Mouse (Mus musculus): ENCODE data around the gene Arx. TPM values are rescaled to one million over a fixed set of nuclear protein-coding genes. Genes with fewer than 3 reads are reported as not detected.

The Arx gene
- not detected in 2 replicates for polyA plus RNA-seq (2012; ENCODE audit: insufficient read depth, insufficient read length, low replicate concordance, missing spikeins)

DNA sequence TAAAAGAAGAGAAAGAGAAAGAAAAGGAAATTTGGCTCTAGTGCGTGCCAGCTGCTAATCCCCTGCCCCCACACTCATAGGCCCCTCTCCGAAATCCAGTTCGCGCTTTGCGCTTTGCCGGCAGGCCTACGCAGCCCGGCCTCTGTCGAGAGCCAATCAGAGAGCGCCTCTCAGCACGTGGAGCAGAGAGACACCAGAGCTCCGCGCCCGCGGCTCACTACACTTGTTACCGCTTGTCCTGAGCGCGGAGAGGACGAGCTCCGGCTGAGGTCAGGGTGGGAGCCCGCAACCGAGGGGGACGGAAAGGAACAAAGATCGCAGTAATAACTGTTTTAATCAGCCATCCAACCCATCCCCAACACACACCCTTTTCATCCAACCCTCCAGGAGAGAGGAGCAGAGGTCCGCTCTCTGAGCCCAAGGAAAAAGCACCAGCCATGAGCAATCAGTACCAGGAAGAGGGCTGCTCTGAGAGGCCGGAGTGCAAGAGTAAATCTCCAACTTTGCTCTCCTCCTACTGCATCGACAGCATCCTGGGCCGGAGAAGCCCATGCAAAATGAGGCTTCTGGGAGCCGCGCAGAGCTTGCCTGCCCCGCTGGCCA, at the start of gene Arx:
Arx (plus strand) TSS at position 155 of the 603 bp plus-strand sequence.
- Histone ChIP-seq H3K27ac (ENCODE audit: insufficient read depth, low read depth, low read length) (peak within 1 kb of the TSS; percentile 85), H3K4me3 (ENCODE audit: insufficient read depth, low read depth, low read length) (peak within 1 kb of the TSS; percentile 86), H3K4me1 (ENCODE audit: control insufficient read depth, insufficient read depth, low read length) (peaks cover 6% of the 10 kb centered on the region; the same call in 1 of the 2 replicates)
- 22% methylated on average over 31 of the region's 31 CpGs for WGBS
- TF ChIP-seq POLR2A (IDR thresholded peaks at IDR 0.05; ENCODE audit: insufficient read depth, low read depth, low read length) (peak; percentile 87), CTCF (IDR thresholded peaks at IDR 0.05; ENCODE audit: insufficient read depth, low read depth, low read length) (no peak)

DNA sequence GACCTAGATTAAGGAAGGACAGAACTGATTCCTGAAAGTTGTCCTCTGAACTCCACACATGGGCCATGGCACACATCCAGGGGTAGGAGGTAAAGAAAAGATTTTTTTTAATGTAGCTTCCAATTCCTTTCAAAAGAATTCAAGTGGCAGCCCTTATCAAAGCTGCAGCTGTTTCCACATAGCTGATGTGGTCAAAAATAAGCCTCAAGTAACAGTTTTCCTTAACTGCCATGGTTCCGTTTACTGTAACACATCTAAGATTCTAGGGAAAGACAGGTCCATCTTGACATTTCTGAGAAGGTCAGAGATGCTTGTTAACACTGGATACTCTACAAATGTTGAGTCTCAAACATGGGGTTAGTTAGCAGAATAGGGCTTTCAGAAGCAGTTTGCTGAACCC, 34.9 kb upstream of the Arx start:
- no peak for TF ChIP-seq CTCF (IDR thresholded peaks at IDR 0.05; ENCODE audit: insufficient read depth, low read depth, low read length)
- TF ChIP-seq POLR2A (IDR thresholded peaks at IDR 0.05; ENCODE audit: insufficient read depth, low read depth, low read length), result no peak
- H3K4me1 ChIP-seq (ENCODE audit: control insufficient read depth, insufficient read depth, low read length), result 0 out of 2 replicates have a peak, but pooled peaks cover 2% of the 10 kb centered on the region
- H3K27ac ChIP-seq (ENCODE audit: insufficient read depth, low read depth, low read length), result no peak overlapping the region
- H3K4me3 ChIP-seq (ENCODE audit: insufficient read depth, low read depth, low read length), result no peak overlapping the region
- WGBS, result 76% methylated on average over 1 of the region's 1 CpGs

DNA sequence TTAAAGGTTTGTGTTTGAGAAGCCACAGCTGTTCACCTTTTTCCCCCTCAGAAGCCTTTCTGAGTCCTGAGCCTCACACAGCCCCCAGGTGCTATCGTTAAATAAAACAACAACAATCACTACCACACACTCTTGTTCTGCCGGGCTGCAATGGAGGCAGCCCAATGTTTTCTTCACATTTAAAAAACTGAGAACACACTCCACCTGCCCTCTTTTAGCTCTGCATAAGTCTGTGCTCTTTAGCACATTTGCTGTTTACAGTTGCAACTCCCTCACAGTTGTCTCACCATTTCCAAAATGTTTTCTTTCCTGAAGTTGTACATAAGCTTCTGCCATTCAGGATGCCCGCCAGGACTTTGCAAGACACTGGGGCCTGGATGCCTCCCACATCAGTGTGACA, 10.6 kb upstream of the Arx start:
- Histone ChIP-seq H3K27ac (ENCODE audit: insufficient read depth, low read depth, low read length) (no peak overlapping the region), H3K4me1 (ENCODE audit: control insufficient read depth, insufficient read depth, low read length) (peaks cover 4% of the 10 kb centered on the region), H3K4me3 (ENCODE audit: insufficient read depth, low read depth, low read length) (no peak overlapping the region)
- TF ChIP-seq CTCF (IDR thresholded peaks at IDR 0.05; ENCODE audit: insufficient read depth, low read depth, low read length) (no peak), POLR2A (IDR thresholded peaks at IDR 0.05; ENCODE audit: insufficient read depth, low read depth, low read length) (no peak)
- 59% methylated on average over 3 of the region's 3 CpGs for whole genome bisulfite sequencing

DNA sequence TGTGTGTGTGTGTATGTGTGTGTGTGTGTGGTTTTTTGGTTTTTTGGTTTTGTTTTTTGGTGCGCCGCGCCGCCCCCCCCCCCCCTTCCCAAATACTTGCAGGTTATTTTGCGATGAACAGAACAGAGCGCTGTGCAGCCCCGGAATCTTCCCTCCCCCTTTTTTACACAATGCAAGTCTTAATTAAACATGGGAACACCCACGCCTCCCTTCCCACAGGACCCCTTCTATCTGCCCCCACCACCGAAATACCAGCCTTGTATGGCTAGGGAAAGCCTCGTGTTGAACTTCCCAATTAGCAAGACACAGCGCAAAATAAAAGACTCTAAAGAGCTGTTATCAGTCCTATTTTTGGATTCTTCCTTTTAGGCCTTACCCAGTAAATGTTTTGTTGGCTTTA, 6.3 kb upstream of the Arx start:
- TF ChIP-seq CTCF (IDR thresholded peaks at IDR 0.05; ENCODE audit: insufficient read depth, low read depth, low read length) (no peak), POLR2A (IDR thresholded peaks at IDR 0.05; ENCODE audit: insufficient read depth, low read depth, low read length) (no peak)
- Histone ChIP-seq H3K27ac (ENCODE audit: insufficient read depth, low read depth, low read length) (no peak overlapping the region), H3K4me3 (ENCODE audit: insufficient read depth, low read depth, low read length) (no peak overlapping the region), H3K4me1 (ENCODE audit: control insufficient read depth, insufficient read depth, low read length) (peaks cover 8% of the 10 kb centered on the region)
- 27% methylated on average over 4 of the region's 11 CpGs for WGBS

DNA sequence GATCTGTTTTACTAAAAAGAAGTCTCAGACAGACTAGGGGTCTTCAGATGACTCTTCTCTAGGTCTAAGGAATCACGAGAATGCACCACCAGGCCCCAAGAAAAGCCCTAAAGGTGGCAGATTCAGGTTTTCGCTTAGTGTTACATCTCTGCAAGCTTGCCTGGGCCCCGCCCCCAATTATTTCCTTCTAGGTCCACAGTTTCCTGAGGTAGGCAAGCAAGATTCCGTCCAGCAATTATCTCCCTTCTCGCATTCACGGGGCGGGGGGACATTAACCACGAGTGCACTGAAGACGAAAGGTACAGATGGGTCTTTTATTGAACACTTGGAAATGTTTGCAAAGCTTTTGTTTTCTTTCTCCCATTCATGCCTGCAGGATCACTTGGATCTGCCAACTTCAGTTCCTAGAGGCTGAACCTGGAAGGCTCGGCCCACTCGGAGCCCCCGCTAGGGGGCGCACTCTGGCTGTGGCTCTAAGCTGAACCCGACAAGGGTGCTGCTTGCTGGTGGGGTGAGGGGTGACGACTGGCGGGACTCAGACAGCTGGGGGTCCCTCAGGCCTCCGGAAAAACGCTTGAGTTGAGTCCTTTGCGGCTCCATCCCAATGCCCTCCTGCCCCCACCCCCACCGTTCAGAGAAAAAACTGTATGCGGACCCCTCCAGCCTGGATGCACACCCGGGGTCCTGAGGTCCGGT, 5.1 kb upstream of the Arx start:
- TF ChIP-seq CTCF (IDR thresholded peaks at IDR 0.05; ENCODE audit: insufficient read depth, low read depth, low read length) (peak; percentile 52; the same call in 1 of the 2 replicates), POLR2A (IDR thresholded peaks at IDR 0.05; ENCODE audit: insufficient read depth, low read depth, low read length) (no peak)
- H3K27ac ChIP-seq (ENCODE audit: insufficient read depth, low read depth, low read length), result peak overlapping the region; percentile 77; the same call in 1 of the 2 replicates
- 20% methylated on average over 23 of the region's 23 CpGs for WGBS
- H3K4me1 ChIP-seq (ENCODE audit: control insufficient read depth, insufficient read depth, low read length), result peaks cover 10% of the 10 kb centered on the region
- H3K4me3 ChIP-seq (ENCODE audit: insufficient read depth, low read depth, low read length), result peak overlapping the region; percentile 56

DNA sequence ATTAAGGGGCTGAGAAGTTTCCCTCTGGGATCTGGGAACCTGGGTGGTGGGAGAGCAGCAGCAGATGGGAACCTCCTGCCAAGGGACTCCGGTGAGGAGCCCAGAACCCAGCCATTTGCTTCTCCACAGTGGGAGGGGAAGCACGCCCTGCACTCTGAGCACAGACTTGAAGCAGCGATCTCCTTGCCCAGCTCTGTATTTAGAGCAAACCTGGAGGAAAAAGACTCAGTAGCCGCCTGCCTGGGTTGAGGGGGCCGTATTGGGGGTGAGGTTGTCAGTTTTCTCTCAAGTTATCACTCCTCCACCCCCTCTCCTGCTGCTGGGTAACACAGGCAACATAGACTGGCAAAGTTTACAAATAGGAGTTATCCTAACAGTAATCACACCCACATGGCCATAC, 4.5 kb upstream of the Arx start:
- 10% methylated on average over 5 of the region's 5 CpGs for WGBS

DNA sequence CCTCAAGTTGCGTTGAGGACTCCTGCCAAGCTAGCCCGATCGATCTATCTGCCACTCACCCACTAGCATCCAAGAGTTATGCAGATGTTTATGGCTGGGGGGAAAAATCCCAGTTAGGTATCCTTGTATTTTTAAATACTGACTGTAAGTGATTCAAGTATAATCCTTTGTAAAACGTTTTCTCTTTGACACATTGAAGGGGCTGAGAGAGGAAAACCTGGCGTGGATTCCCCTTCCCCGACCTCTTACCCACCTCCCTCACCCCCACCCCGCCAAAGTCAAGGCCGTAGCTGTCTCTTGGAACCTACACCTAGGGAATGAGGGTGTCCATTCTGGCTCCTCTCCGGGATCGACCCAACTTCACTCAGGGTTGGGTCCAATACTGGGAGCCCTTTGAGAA, 1.2 kb upstream of the Arx start:
- WGBS, result 17% methylated on average over 10 of the region's 10 CpGs
- Histone ChIP-seq H3K4me1 (ENCODE audit: control insufficient read depth, insufficient read depth, low read length) (peaks cover 6% of the 10 kb centered on the region; the same call in 1 of the 2 replicates), H3K4me3 (ENCODE audit: insufficient read depth, low read depth, low read length) (peak overlapping the region; percentile 48), H3K27ac (ENCODE audit: insufficient read depth, low read depth, low read length) (peak overlapping the region; percentile 93)
- no peak for TF ChIP-seq CTCF (IDR thresholded peaks at IDR 0.05; ENCODE audit: insufficient read depth, low read depth, low read length)
- no peak for TF ChIP-seq POLR2A (IDR thresholded peaks at IDR 0.05; ENCODE audit: insufficient read depth, low read depth, low read length)

More for the DNA sequence above, 4.5 kb upstream of the Arx start:
- TF ChIP-seq POLR2A (IDR thresholded peaks at IDR 0.05; ENCODE audit: insufficient read depth, low read depth, low read length) (no peak), CTCF (IDR thresholded peaks at IDR 0.05; ENCODE audit: insufficient read depth, low read depth, low read length) (no peak)
- H3K4me1 ChIP-seq (ENCODE audit: control insufficient read depth, insufficient read depth, low read length), result peaks cover 10% of the 10 kb centered on the region
- peak overlapping the region; percentile 56 for H3K4me3 ChIP-seq (ENCODE audit: insufficient read depth, low read depth, low read length)
- H3K27ac ChIP-seq (ENCODE audit: insufficient read depth, low read depth, low read length), result peak overlapping the region; percentile 77

DNA sequence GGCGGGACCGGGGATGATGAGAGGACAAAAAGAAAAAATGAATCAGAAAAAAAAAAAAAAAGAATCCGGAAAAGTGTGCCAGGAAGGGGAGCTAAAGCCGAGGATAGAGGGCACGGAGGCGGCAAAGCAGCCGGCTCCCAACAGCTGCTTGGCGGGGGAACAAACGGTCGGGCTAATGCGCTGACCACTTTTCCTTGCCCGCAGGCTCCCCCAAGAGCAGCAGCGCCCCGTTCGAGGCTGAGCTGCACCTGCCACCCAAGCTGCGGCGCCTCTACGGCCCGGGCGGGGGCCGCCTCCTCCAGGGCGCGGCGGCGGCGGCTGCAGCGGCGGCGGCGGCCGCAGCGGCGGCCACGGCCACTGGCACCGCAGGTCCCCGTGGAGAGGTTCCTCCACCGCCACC, 2.1 kb downstream of the Arx start:
- Histone ChIP-seq H3K4me3 (ENCODE audit: insufficient read depth, low read depth, low read length) (peak overlapping the region; percentile 86), H3K27ac (ENCODE audit: insufficient read depth, low read depth, low read length) (peak overlapping the region; percentile 92), H3K4me1 (ENCODE audit: control insufficient read depth, insufficient read depth, low read length) (peaks cover 2% of the 10 kb centered on the region; the same call in 1 of the 2 replicates)
- WGBS, result 24% methylated on average over 37 of the region's 37 CpGs
- TF ChIP-seq CTCF (IDR thresholded peaks at IDR 0.05; ENCODE audit: insufficient read depth, low read depth, low read length) (no peak), POLR2A (IDR thresholded peaks at IDR 0.05; ENCODE audit: insufficient read depth, low read depth, low read length) (no peak)

DNA sequence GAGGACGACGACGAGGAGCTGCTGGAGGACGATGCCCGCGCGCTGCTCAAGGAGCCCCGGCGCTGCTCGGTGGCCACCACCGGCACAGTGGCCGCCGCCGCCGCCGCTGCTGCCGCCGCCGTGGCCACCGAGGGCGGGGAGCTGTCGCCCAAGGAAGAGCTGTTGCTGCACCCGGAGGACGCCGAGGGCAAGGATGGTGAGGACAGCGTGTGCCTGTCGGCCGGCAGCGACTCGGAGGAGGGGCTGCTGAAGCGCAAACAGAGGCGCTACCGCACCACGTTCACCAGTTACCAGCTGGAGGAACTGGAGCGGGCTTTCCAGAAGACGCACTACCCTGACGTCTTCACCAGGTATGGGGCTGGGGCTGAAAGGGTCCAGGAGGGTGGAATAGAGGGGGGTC, 2.8 kb downstream of the Arx start:
- peak overlapping the region; percentile 92 for H3K27ac ChIP-seq (ENCODE audit: insufficient read depth, low read depth, low read length)
- TF ChIP-seq POLR2A (IDR thresholded peaks at IDR 0.05; ENCODE audit: insufficient read depth, low read depth, low read length), result no peak
- no peak for TF ChIP-seq CTCF (IDR thresholded peaks at IDR 0.05; ENCODE audit: insufficient read depth, low read depth, low read length)
- H3K4me3 ChIP-seq (ENCODE audit: insufficient read depth, low read depth, low read length), result peak overlapping the region; percentile 86
- H3K4me1 ChIP-seq (ENCODE audit: control insufficient read depth, insufficient read depth, low read length), result peaks cover 2% of the 10 kb centered on the region; the same call in 1 of the 2 replicates
- WGBS, result 23% methylated on average over 34 of the region's 37 CpGs

Measured in olfactory bulb, adult 2 months (tissue).